Mouse (Mus musculus): ENCODE data around the gene Tfrc. TPM values are rescaled to one million over a fixed set of nuclear protein-coding genes. Genes with fewer than 3 reads are reported as not detected.

The Tfrc gene
- polyA plus RNA-seq, 1 experiment from 2014 or later = 32.7 TPM

DNA sequence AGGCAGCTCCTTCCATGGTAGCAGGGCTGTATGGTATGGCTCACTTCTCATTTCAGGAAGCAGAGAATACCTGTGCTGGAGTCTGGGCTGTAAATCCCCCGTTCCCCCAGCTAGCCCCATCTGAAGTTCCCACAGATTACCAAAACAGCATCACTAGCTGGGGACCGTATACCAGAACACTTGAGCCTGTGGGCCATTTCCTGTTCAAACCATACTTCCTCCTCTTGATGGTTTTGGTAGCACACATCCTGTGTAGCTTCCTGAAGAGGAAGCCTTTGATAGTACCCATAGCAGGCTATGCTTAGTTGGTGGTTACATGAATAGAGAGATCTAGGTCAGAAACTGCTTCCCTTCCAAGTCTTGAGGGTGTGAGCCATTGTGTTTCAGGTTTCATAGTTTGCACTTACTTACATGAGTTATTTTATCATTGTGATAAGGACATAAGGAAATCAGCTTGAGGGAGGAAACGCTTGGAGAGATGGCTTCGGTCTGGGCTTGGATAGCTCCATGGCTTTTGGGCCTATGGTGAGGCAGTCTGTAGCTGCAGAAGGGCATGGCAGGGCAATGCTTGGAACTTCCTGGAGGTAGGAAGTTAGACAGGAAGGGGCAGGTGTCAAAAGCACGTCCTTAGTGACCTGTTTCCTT, 42.4 kb downstream of the Tfrc start:
- Histone ChIP-seq H3K4me1 (peaks cover 34% of the 10 kb centered on the region), H3K36me3 (no peaks in the 10 kb centered on the region; the same call in 1 of the 2 replicates), H3K9ac (no peak overlapping the region), H3K4me2 (no peak overlapping the region), H3K9me3 (no peaks in the 10 kb centered on the region), H3K27ac (replicated peaks) (peak overlapping the region; percentile 67), H3K27me3 (replicated peaks) (no peaks in the 10 kb centered on the region), H3K4me3 (no peak overlapping the region)
- ATAC-seq (ENCODE audit: extremely low read depth, insufficient number of reproducible peaks, low FRiP score, low TSS enrichment) = no peak
- WGBS = 66% methylated on average over 5 of the region's 5 CpGs

GRCm38 (mm10) chr16:32654071-32654733, 45.5 kb downstream of the Tfrc start:
- Histone ChIP-seq H3K27ac (replicated peaks) (peak overlapping the region; percentile 39; the same call in 1 of the 2 replicates), H3K4me3 (no peak overlapping the region), H3K9me3 (no peaks in the 10 kb centered on the region), H3K4me2 (no peak overlapping the region), H3K9ac (no peak overlapping the region; the same call in 1 of the 2 replicates), H3K36me3 (no peaks in the 10 kb centered on the region; the same call in 1 of the 2 replicates), H3K4me1 (peaks cover 61% of the 10 kb centered on the region), H3K27me3 (replicated peaks) (no peaks in the 10 kb centered on the region)
- no peak for ATAC-seq (ENCODE audit: extremely low read depth, insufficient number of reproducible peaks, low FRiP score, low TSS enrichment)
- WGBS = 57% methylated on average over 6 of the region's 6 CpGs

DNA sequence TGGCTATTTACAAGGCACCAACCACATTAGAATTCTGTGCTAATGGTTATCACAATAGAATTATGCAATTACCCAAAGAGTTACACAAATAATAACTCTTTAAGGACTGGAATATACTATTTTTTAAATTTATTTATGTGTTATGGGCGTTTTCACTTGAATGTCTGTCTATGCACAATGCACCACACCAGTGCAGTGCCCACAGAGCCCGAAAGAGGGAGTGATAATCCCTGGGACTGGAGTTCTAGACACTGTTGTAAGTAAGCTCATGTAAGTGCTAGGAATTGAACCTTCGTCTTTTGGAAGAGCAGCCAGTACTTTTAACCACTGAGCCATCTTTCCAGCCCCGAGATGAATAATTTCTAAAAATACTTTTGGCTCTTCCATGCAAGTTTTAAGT, 46.8 kb downstream of the Tfrc start:
- H3K9ac ChIP-seq = no peak overlapping the region
- H3K4me3 ChIP-seq = no peak overlapping the region
- H3K4me1 ChIP-seq = peaks cover 73% of the 10 kb centered on the region
- no peaks in the 10 kb centered on the region for H3K9me3 ChIP-seq
- no peak for ATAC-seq (ENCODE audit: extremely low read depth, insufficient number of reproducible peaks, low FRiP score, low TSS enrichment)
- no peaks in the 10 kb centered on the region; the same call in 1 of the 2 replicates for H3K36me3 ChIP-seq
- 87% methylated on average over 4 of the region's 4 CpGs for WGBS
- no peak overlapping the region for H3K4me2 ChIP-seq
- H3K27me3 ChIP-seq (replicated peaks) = no peaks in the 10 kb centered on the region
- H3K27ac ChIP-seq (replicated peaks) = no peak overlapping the region

- Histone ChIP-seq H3K27ac (replicated peaks) (no peak overlapping the region), H3K4me1 (peaks cover 76% of the 10 kb centered on the region), H3K9me3 (no peaks in the 10 kb centered on the region), H3K27me3 (replicated peaks) (no peaks in the 10 kb centered on the region), H3K36me3 (no peaks in the 10 kb centered on the region; the same call in 1 of the 2 replicates), H3K9ac (no peak overlapping the region), H3K4me3 (no peak overlapping the region), H3K4me2 (no peak overlapping the region)
- no peak for ATAC-seq (ENCODE audit: extremely low read depth, insufficient number of reproducible peaks, low FRiP score, low TSS enrichment)
- 70% methylated on average over 8 of the region's 8 CpGs for WGBS
Measured at GRCm38 (mm10) chr16:32656321-32656720, 47.6 kb downstream of the Tfrc start.

- 0 out of 2 replicates have a peak overlapping the region, but pooled peaks have one; percentile 24 for H3K27ac ChIP-seq (replicated peaks)
- ATAC-seq (ENCODE audit: extremely low read depth, insufficient number of reproducible peaks, low FRiP score, low TSS enrichment) = no peak
- 50% methylated on average over 8 of the region's 8 CpGs for WGBS
Measured at GRCm38 (mm10) chr16:32656794-32657193, 48.1 kb downstream of the Tfrc start.

DNA sequence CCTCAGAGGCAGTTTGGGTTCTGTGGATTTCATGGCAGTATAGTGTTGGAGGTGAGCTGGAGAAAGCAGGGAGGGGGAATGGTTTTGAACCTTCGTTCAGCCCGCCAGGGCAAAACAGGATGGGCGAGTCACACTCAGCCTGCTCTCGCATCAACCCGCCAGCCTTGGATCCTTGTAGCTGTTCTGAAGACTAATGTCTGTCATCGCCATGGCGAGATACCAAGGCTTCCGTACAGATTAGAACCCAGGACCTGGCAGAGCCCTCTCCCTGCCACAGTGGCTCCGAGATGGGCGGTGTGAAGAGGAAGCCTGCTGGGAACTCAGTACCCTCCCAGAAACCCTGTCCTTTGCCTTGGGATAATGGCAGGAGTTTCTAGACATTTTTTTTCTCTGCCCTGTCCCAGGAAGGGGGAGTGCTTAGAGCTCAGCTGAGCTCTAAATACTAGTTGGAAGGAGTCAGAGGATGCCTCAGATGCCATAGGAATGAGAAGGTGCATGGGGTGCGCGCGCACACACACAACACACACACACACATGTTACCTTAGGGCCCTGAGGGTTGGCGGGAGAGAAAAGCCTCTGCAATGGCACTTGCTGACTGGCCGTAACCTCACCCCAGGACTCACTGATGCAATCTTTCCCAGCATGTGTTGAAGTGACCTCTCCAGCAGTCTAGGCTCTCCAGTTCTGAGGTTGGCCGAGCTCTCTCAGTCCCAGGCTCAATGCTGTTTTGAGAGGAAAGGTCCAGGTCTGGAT, 49.0 kb downstream of the Tfrc start:
- Histone ChIP-seq H3K4me1 (peaks cover 88% of the 10 kb centered on the region), H3K27ac (replicated peaks) (0 out of 2 replicates have a peak overlapping the region, but pooled peaks have one; percentile 24), H3K4me2 (peak overlapping the region; percentile 75; the same call in 1 of the 2 replicates)

More at GRCm38 (mm10) chr16:32656794-32657193, 48.1 kb downstream of the Tfrc start:
- Histone ChIP-seq H3K36me3 (no peaks in the 10 kb centered on the region), H3K4me2 (no peak overlapping the region), H3K9ac (no peak overlapping the region), H3K9me3 (no peaks in the 10 kb centered on the region), H3K4me3 (no peak overlapping the region), H3K27me3 (replicated peaks) (no peaks in the 10 kb centered on the region), H3K4me1 (peaks cover 81% of the 10 kb centered on the region)

DNA sequence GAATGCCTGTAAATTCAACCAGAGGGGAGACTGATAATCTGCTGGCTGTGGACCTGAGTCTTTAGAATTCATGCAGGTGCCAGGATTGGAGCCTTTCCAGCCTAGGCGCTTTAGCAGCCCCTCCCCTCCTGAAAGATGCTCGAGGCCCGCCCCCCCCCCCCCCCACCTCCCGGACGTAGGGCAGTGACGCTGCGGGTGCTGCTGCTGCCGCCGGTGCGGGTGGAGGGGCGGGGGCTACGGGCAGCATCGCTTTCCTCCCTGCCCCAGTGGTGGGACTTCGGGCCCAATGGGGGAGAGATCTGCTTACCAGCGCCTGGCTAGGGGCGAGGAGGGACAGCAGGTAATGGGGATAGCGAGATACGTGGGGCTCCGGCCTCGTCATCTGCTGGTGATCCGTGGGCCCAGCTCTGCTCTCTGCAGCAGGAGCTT, 50.0 kb downstream of the Tfrc start:
- H3K27me3 ChIP-seq (replicated peaks) = no peaks in the 10 kb centered on the region; the same call in 1 of the 2 replicates
- peak overlapping the region; percentile 77 for H3K9ac ChIP-seq
- whole genome bisulfite sequencing = 1% methylated on average over 14 of the region's 21 CpGs
- H3K36me3 ChIP-seq = peaks cover under 1% of the 10 kb centered on the region; the same call in 1 of the 2 replicates
- peak overlapping the region; percentile 75 for H3K4me2 ChIP-seq
- peak overlapping the region; percentile 50 for H3K4me3 ChIP-seq
- H3K9me3 ChIP-seq = no peaks in the 10 kb centered on the region
- peaks cover 90% of the 10 kb centered on the region for H3K4me1 ChIP-seq
- ATAC-seq (ENCODE audit: extremely low read depth, insufficient number of reproducible peaks, low FRiP score, low TSS enrichment) = no peak
- peak overlapping the region; percentile 48 for H3K27ac ChIP-seq (replicated peaks)

More for the DNA sequence above, 49.0 kb downstream of the Tfrc start:
- 76% methylated on average over 16 of the region's 16 CpGs for WGBS
- no peak for ATAC-seq (ENCODE audit: extremely low read depth, insufficient number of reproducible peaks, low FRiP score, low TSS enrichment)
- no peak overlapping the region for H3K4me3 ChIP-seq
- H3K9ac ChIP-seq = no peak overlapping the region
- H3K9me3 ChIP-seq = no peaks in the 10 kb centered on the region
- H3K36me3 ChIP-seq = no peaks in the 10 kb centered on the region
- H3K27me3 ChIP-seq (replicated peaks) = no peaks in the 10 kb centered on the region

- Histone ChIP-seq H3K9me3 (no peaks in the 10 kb centered on the region), H3K4me1 (peaks cover 90% of the 10 kb centered on the region), H3K4me2 (peak overlapping the region; percentile 75), H3K9ac (peak overlapping the region; percentile 77), H3K27ac (replicated peaks) (peak overlapping the region; percentile 85), H3K36me3 (peaks cover 7% of the 10 kb centered on the region; the same call in 1 of the 2 replicates), H3K4me3 (peak overlapping the region; percentile 50), H3K27me3 (replicated peaks) (no peaks in the 10 kb centered on the region; the same call in 1 of the 2 replicates)
- WGBS = 7% methylated on average over 8 of the region's 8 CpGs
- no peak for ATAC-seq (ENCODE audit: extremely low read depth, insufficient number of reproducible peaks, low FRiP score, low TSS enrichment)
Measured at GRCm38 (mm10) chr16:32659385-32659784, 50.7 kb downstream of the Tfrc start.

DNA sequence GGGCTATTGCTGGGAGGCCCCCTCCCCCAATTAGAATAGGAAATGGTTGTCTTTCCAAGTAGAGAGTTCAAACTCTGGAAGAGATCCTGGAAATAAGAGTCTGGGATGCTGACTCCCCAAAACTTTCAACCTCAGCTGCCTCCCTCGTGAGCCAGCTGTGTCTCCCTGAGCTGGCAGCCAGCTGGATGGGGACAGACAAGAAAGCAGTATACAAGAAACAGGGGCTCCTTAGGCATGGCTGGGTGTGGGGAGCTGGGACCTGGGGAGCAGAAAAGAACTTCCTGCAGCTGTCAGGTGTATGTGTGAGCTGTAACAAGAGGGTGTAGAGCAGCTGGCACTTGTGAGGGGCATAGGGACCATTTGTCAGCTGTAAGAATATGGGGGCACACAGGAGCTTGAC, 51.4 kb downstream of the Tfrc start:
- Histone ChIP-seq H3K27me3 (replicated peaks) (no peaks in the 10 kb centered on the region; the same call in 1 of the 2 replicates), H3K4me3 (no peak overlapping the region), H3K9ac (0 out of 2 replicates have a peak overlapping the region, but pooled peaks have one; percentile 2), H3K4me1 (peaks cover 93% of the 10 kb centered on the region), H3K9me3 (no peaks in the 10 kb centered on the region), H3K4me2 (peak overlapping the region; percentile 63; the same call in 1 of the 2 replicates), H3K27ac (replicated peaks) (peak overlapping the region; percentile 85), H3K36me3 (peaks cover 9% of the 10 kb centered on the region; the same call in 1 of the 2 replicates)
- WGBS = 64% methylated on average over 1 of the region's 1 CpGs
- ATAC-seq (ENCODE audit: extremely low read depth, insufficient number of reproducible peaks, low FRiP score, low TSS enrichment) = no peak

- Histone ChIP-seq H3K27ac (replicated peaks) (peak overlapping the region; percentile 85), H3K4me1 (peaks cover 98% of the 10 kb centered on the region), H3K4me2 (peak overlapping the region; percentile 63), H3K9me3 (no peaks in the 10 kb centered on the region), H3K4me3 (peak overlapping the region; percentile 39), H3K27me3 (replicated peaks) (no peaks in the 10 kb centered on the region; the same call in 1 of the 2 replicates), H3K36me3 (peaks cover 9% of the 10 kb centered on the region; the same call in 1 of the 2 replicates), H3K9ac (peak overlapping the region; percentile 79)
- WGBS = 15% methylated on average over 10 of the region's 10 CpGs
- ATAC-seq (ENCODE audit: extremely low read depth, insufficient number of reproducible peaks, low FRiP score, low TSS enrichment) = peak; percentile 53; the same call in 1 of the 2 replicates
Measured at GRCm38 (mm10) chr16:32660557-32661321, 52.0 kb downstream of the Tfrc start.

All from heart, embryonic 13.5 days (tissue).